Mouse (Mus musculus) brain, embryonic 14.5 days (tissue): ENCODE data around the gene Rab11fip2.

Experiments
- CTCF ChIP-seq: fragments of 200-500 bp; IDR thresholded peaks from 2 replicates; pipeline ENCODE4 v1.5.1; 2012; ENCODE audit warnings: inconsistent platforms, mild to moderate bottlenecking, moderate library complexity, borderline replicate concordance; ENCODE audit not compliant: insufficient read depth, insufficient read length; ENCODE audit errors: extremely low read depth
- POLR2A ChIP-seq: fragments of 200-500 bp; IDR thresholded peaks from 2 replicates; pipeline ENCODE4 v1.6.1; 2012; ENCODE audit warnings: mild to moderate bottlenecking, inconsistent platforms, borderline replicate concordance; ENCODE audit not compliant: poor library complexity, insufficient read depth, insufficient read length, severe bottlenecking; ENCODE audit errors: extremely low read depth

DNA sequence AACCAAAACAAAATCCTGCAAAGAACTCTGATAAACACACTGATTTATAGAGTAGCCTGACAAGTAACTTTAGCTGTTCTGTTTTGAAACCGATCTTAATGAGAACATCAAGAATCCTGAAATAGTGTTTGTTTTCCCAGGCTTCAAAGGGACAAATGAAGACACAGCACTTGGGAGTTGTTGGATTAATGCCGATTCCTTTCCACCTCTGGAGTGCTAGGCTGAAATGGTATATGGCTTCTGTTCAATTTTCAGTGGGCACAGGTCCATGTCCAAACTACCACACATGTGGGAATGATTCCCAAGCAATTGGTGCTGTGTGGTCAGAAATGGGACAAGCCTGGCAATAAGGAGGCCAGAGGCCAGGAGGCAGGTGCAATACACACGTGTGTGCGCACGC, 3.7 kb downstream of the Rab11fip2 start:
- TF ChIP-seq POLR2A, result no peak
- no peak for TF ChIP-seq CTCF
